In genomic region chr10:128645111-128646011, GRCm38 (mm10) we compare ENCODE assay signal across 8 mouse cellular contexts. TPM values are rescaled to one million over a fixed set of nuclear protein-coding genes. Genes with fewer than 3 reads are reported as not detected.
DNase-seq lines count a peak whose midpoint lies in the region; ATAC-seq lines count a peak whose summit lies in the region.

TSS of gene Ikzf4 (minus strand) at chr10:128645991.

- peak within 1 kb of the TSS; percentile 91 for H3K4me2 ChIP-seq in kidney, embryonic 15.5 days
- peak within 1 kb of the TSS; percentile 71 for H3K4me2 ChIP-seq in liver, embryonic 11.5 days
- H3K4me2 ChIP-seq in neural tube, embryonic 11.5 days (ENCODE audit: low read depth): peak within 1 kb of the TSS; percentile 72

- DNase-seq in ovary, postnatal 36 days (ENCODE audit: low spot score): peak; percentile 41
- DNase-seq in ovary, postnatal 14 days (ENCODE audit: low spot score): no peak
- peak; percentile 58 to 61 for DNase-seq in cerebellum, postnatal 36 days
- peak; percentile 56 for DNase-seq in liver, embryonic 11.5 days (ENCODE audit: low spot score)
- DNase-seq in neural tube, embryonic 11.5 days (ENCODE audit: low spot score): peak; percentile 56
- DNase-seq in thymus, postnatal 4 days: peak; percentile 68

- no peaks in the 10 kb centered on the region for H3K9me3 ChIP-seq in kidney, embryonic 15.5 days (replicated peaks)
- H3K9me3 ChIP-seq in liver, embryonic 11.5 days (ENCODE audit: control insufficient read depth, low read length): no peaks in the 10 kb centered on the region
- no peaks in the 10 kb centered on the region for H3K9me3 ChIP-seq in neural tube, embryonic 11.5 days (ENCODE audit: control insufficient read depth, low read length)

- peak within 1 kb of the TSS; percentile 54 for H3K4me3 ChIP-seq in kidney, embryonic 15.5 days (replicated peaks)
- peak within 1 kb of the TSS; percentile 51 for H3K4me3 ChIP-seq in liver, embryonic 11.5 days (ENCODE audit: low read depth, low read length)
- H3K4me3 ChIP-seq in neural tube, embryonic 11.5 days (ENCODE audit: low read depth, low read length): peak within 1 kb of the TSS; percentile 49

- peak within 1 kb of the TSS; percentile 30; the same call in 1 of the 2 replicates for H3K27ac ChIP-seq in kidney, embryonic 15.5 days
- no peak within 1 kb of the TSS for H3K27ac ChIP-seq in liver, embryonic 11.5 days (ENCODE audit: low read depth, low read length)
- H3K27ac ChIP-seq in neural tube, embryonic 11.5 days (ENCODE audit: low read depth, low read length): peak within 1 kb of the TSS; percentile 63; the same call in 1 of the 2 replicates

- WGBS in kidney, embryonic 15.5 days: 3% methylated on average over 36 of the region's 36 CpGs
- WGBS in liver, embryonic 11.5 days: 5% methylated on average over 35 of the region's 36 CpGs
- WGBS in neural tube, embryonic 11.5 days: 3% methylated on average over 35 of the region's 36 CpGs

- ATAC-seq in granulocyte monocyte progenitor cell, adult 5-6 weeks (replicated peaks; ENCODE audit: poor library complexity, severe bottlenecking): peak; percentile 84
- ATAC-seq in kidney, embryonic 15.5 days (replicated peaks; ENCODE audit: low FRiP score): peak; percentile 72
- ATAC-seq in liver, embryonic 11.5 days (replicated peaks; ENCODE audit: low FRiP score): peak; percentile 68
- ATAC-seq in neural tube, embryonic 11.5 days (ENCODE audit: insufficient read depth, low FRiP score, low TSS enrichment): peak; percentile 76

- no peaks in the 10 kb centered on the region for H3K36me3 ChIP-seq in kidney, embryonic 15.5 days
- no peaks in the 10 kb centered on the region for H3K36me3 ChIP-seq in liver, embryonic 11.5 days (ENCODE audit: control insufficient read depth, insufficient read depth, low read length)
- no peaks in the 10 kb centered on the region; the same call in 1 of the 2 replicates for H3K36me3 ChIP-seq in neural tube, embryonic 11.5 days (ENCODE audit: control insufficient read depth, insufficient read depth, low read length)

- H3K9ac ChIP-seq in kidney, embryonic 15.5 days: peak within 1 kb of the TSS; percentile 54
- H3K9ac ChIP-seq in liver, embryonic 11.5 days (ENCODE audit: low read depth, low read length): 0 out of 2 replicates have a peak within 1 kb of the TSS, but pooled peaks have one; percentile 50
- peak within 1 kb of the TSS; percentile 66 for H3K9ac ChIP-seq in neural tube, embryonic 11.5 days (ENCODE audit: low read length)

- H3K4me1 ChIP-seq in kidney, embryonic 15.5 days: peaks cover 21% of the 10 kb centered on the region
- H3K4me1 ChIP-seq in liver, embryonic 11.5 days (replicated peaks; ENCODE audit: control insufficient read depth, insufficient read depth, low read length): peaks cover 6% of the 10 kb centered on the region
- peaks cover 10% of the 10 kb centered on the region; the same call in 1 of the 2 replicates for H3K4me1 ChIP-seq in neural tube, embryonic 11.5 days (ENCODE audit: control insufficient read depth, insufficient read depth, low read length)

- H3K27me3 ChIP-seq in kidney, embryonic 15.5 days: 0 out of 2 replicates have a peak, but pooled peaks cover 4% of the 10 kb centered on the region
- peaks cover 29% of the 10 kb centered on the region for H3K27me3 ChIP-seq in liver, embryonic 11.5 days (replicated peaks; ENCODE audit: control insufficient read depth, insufficient read depth, low read length)
- H3K27me3 ChIP-seq in neural tube, embryonic 11.5 days (ENCODE audit: control insufficient read depth, insufficient read depth, low read length): no peaks in the 10 kb centered on the region

RNA-seq across cellular contexts. Expression of gene Ikzf4, which starts in this region (rescaled TPM):
- total RNA-seq in granulocyte monocyte progenitor cell, adult 5-6 weeks (2014; fragmentation: Nextera tagmentation): 0.62 TPM in 1 of 2 replicates, not detected in the other
- total RNA-seq in granulocyte monocyte progenitor cell, adult 5-6 weeks (2017): not detected in 2 replicates
- 1.9 and 2.2 TPM in 2 replicates for polyA plus RNA-seq in kidney, embryonic 15.5 days (2015; fragmentation: Nextera tagmentation; extraction: Ambion mirVana)
- 0.96 and 1.3 TPM in 2 replicates for polyA plus RNA-seq in liver, embryonic 11.5 days (2014; fragmentation: Nextera tagmentation; extraction: Ambion mirVana)
- polyA plus RNA-seq in neural tube, embryonic 11.5 days (2014; fragmentation: Nextera tagmentation; extraction: Ambion mirVana): 4.2 and 5.1 TPM in 2 replicates

Comparison
In these comparisons a context has a peak if more than half of its experiments do, and no peak if none do; other contexts are left out.
1. Peak in ATAC-seq in granulocyte monocyte progenitor cell, adult 5-6 weeks; RNA of the gene not detected or under 1 TPM.